Mouse (Mus musculus) olfactory bulb, adult 2 months (tissue): ENCODE measurements around the gene Pak2.

ENCODE experiments used
- CTCF ChIP-seq: fragments of 200-500 bp; IDR thresholded peaks from 2 replicates; pipeline ENCODE4 v1.5.1; 2012; ENCODE audit warnings: low read depth, mild to moderate bottlenecking, low read length, moderate library complexity; ENCODE audit not compliant: insufficient read depth
- POLR2A ChIP-seq: fragments of 200-500 bp; IDR thresholded peaks from 2 replicates; pipeline ENCODE4 v1.6.1; 2012; ENCODE audit warnings: mild to moderate bottlenecking, low read depth, low read length, moderate library complexity; ENCODE audit not compliant: insufficient read depth

DNA sequence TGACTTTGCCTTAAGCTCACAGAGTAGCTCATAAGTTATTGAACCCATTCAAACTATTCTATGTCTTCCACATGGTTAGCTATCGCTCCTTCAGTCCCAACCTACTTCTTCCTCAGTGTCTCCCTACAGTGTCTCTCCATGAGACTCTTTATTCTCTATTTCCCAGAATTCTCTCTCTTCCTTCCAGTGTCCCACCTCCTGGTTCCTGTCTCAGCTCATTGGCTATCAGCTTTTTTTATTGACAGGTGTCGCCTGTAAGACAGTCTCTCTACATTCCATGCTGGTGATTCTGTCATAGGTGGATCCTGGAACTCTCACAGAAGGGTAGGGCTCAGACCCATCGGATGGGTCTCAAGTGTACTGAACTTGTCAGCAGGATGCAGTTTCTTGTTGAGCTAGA is 46.2 kb upstream of the Pak2 start:
- TF ChIP-seq POLR2A (no peak), CTCF (no peak)
